Mouse (Mus musculus) intestine, embryonic 14.5 days (tissue): ENCODE measurements around the gene Aacs. TPM values are rescaled to one million over a fixed set of nuclear protein-coding genes. Genes with fewer than 3 reads are reported as not detected.

Source experiments
- ATAC-seq: fragments of 200-750 bp; cut with Nextera tagmentation; replicated peaks from 2 replicates; pipeline ENCODE4 v1.8.0; 2017; ENCODE audit warnings: low read depth, moderate number of reproducible peaks, moderate TSS enrichment, moderate library complexity; ENCODE audit not compliant: low FRiP score, low TSS enrichment
- DNase-seq: peaks from one replicate; pipeline ENCODE4 v3.0.0-alpha.2; 2018; ENCODE audit warnings: low spot score
- H3K27ac ChIP-seq: fragments of 300-500 bp; sonication (generic); 2 replicates; pipeline ENCODE4 v1.5.1; 2014; ENCODE audit warnings: low read depth, mild to moderate bottlenecking, control low read depth
- H3K27me3 ChIP-seq: fragments of 300-500 bp; sonication (generic); replicated peaks from 2 replicates; pipeline ENCODE4 v1.6.1; 2014; ENCODE audit warnings: low read length, control low read depth; ENCODE audit not compliant: control insufficient read depth, insufficient read depth
- H3K36me3 ChIP-seq: fragments of 300-500 bp; sonication (generic); 2 replicates; pipeline ENCODE4 v1.6.1; 2014; ENCODE audit warnings: low read length, control low read depth; ENCODE audit not compliant: control insufficient read depth, insufficient read depth
- H3K4me1 ChIP-seq: fragments of 300-500 bp; sonication (generic); replicated peaks from 2 replicates; pipeline ENCODE4 v1.6.1; 2014; ENCODE audit warnings: low read length, control low read depth, mixed read lengths; ENCODE audit not compliant: control insufficient read depth, insufficient read depth
- H3K4me2 ChIP-seq: fragments of 300-500 bp; sonication (generic); 2 replicates; pipeline ENCODE4 v1.6.1; 2014; ENCODE audit warnings: low read length
- H3K4me3 ChIP-seq: fragments of 300-500 bp; sonication (generic); 2 replicates; pipeline ENCODE4 v1.5.1; 2014; ENCODE audit warnings: low read depth, low read length, control low read depth, mixed read lengths
- H3K9ac ChIP-seq: fragments of 300-500 bp; sonication (generic); 2 replicates; pipeline ENCODE4 v1.6.1; 2014; ENCODE audit warnings: mild to moderate bottlenecking, low read length
- H3K9me3 ChIP-seq: fragments of 300-500 bp; sonication (generic); 2 replicates; pipeline ENCODE4 v1.6.1; 2016; ENCODE audit warnings: low read length, control low read depth; ENCODE audit not compliant: control insufficient read depth
- WGBS: fragments of 180-500 bp; shearing (Covaris S2); extraction: QIAGEN DNeasy Blood & Tissue Kit; methylation state at CpG from one replicate; pipeline ENCODE4 v1.1.7; 2014; 5-methylcytosine and 5-hydroxymethylcytosine counted together
- polyA plus RNA-seq: library from polyadenylated mRNA; unstranded; fragments of >200 nt; fragmentation: Nextera tagmentation; extraction: Ambion mirVana; gene quantifications from 2 replicates; pipeline ENCODE4 v1.2.1, GENCODE M21; 2014

The Aacs gene
- polyA plus RNA-seq, 1 experiment from 2014 or later, result 78.6 TPM

GRCm38 (mm10) chr5:125442136-125442995 is 33.2 kb upstream of the Aacs start:
- Histone ChIP-seq H3K27me3 (no peaks in the 10 kb centered on the region), H3K4me1 (peaks cover 10% of the 10 kb centered on the region), H3K36me3 (no peaks in the 10 kb centered on the region), H3K9me3 (0 out of 2 replicates have a peak, but pooled peaks cover 3% of the 10 kb centered on the region), H3K9ac (peak overlapping the region; percentile 78), H3K4me3 (peak overlapping the region; percentile 94), H3K4me2 (peak overlapping the region; percentile 78), H3K27ac (peak overlapping the region; percentile 77)
- ATAC-seq (peak; percentile 6), DNase-seq (no peak)
- WGBS, result 21% methylated on average over 27 of the region's 27 CpGs

- no peaks in the 10 kb centered on the region for H3K27me3 ChIP-seq
- 85% methylated on average over 5 of the region's 5 CpGs for WGBS
- H3K9me3 ChIP-seq, result 0 out of 2 replicates have a peak, but pooled peaks cover 3% of the 10 kb centered on the region
- H3K36me3 ChIP-seq, result no peaks in the 10 kb centered on the region
- H3K27ac ChIP-seq, result no peak overlapping the region
- no peak overlapping the region for H3K4me3 ChIP-seq
- peaks cover 10% of the 10 kb centered on the region for H3K4me1 ChIP-seq
- no peak overlapping the region for H3K4me2 ChIP-seq
- ATAC-seq, result no peak
- no peak overlapping the region for H3K9ac ChIP-seq
- DNase-seq, result no peak
Measured at GRCm38 (mm10) chr5:125443335-125443734, 32.3 kb upstream of the Aacs start.

- ATAC-seq (no peak), DNase-seq (no peak)
- Histone ChIP-seq H3K27ac (no peak overlapping the region), H3K27me3 (no peaks in the 10 kb centered on the region), H3K36me3 (no peaks in the 10 kb centered on the region), H3K4me2 (no peak overlapping the region), H3K9ac (no peak overlapping the region), H3K4me3 (no peak overlapping the region), H3K9me3 (0 out of 2 replicates have a peak, but pooled peaks cover 3% of the 10 kb centered on the region), H3K4me1 (peaks cover 10% of the 10 kb centered on the region)
- WGBS, result 82% methylated on average over 3 of the region's 3 CpGs
Measured at GRCm38 (mm10) chr5:125443915-125444314, 31.7 kb upstream of the Aacs start.

- 86% methylated on average over 4 of the region's 4 CpGs for WGBS
- DNase-seq (no peak), ATAC-seq (no peak)
- Histone ChIP-seq H3K9me3 (0 out of 2 replicates have a peak, but pooled peaks cover 3% of the 10 kb centered on the region), H3K4me2 (no peak overlapping the region), H3K36me3 (no peaks in the 10 kb centered on the region), H3K9ac (no peak overlapping the region), H3K27ac (no peak overlapping the region), H3K4me1 (peaks cover 10% of the 10 kb centered on the region), H3K27me3 (no peaks in the 10 kb centered on the region), H3K4me3 (no peak overlapping the region)
Measured at GRCm38 (mm10) chr5:125444554-125444953, 31.1 kb upstream of the Aacs start.

- Histone ChIP-seq H3K27me3 (no peaks in the 10 kb centered on the region), H3K4me1 (peaks cover 10% of the 10 kb centered on the region), H3K9ac (no peak overlapping the region), H3K4me3 (no peak overlapping the region), H3K9me3 (0 out of 2 replicates have a peak, but pooled peaks cover 3% of the 10 kb centered on the region), H3K4me2 (no peak overlapping the region), H3K27ac (no peak overlapping the region), H3K36me3 (0 out of 2 replicates have a peak, but pooled peaks cover under 1% of the 10 kb centered on the region)
- 73% methylated on average over 7 of the region's 7 CpGs for WGBS
- no peak for ATAC-seq
- no peak for DNase-seq
Measured at GRCm38 (mm10) chr5:125446344-125446743, 29.3 kb upstream of the Aacs start.

- Histone ChIP-seq H3K4me3 (no peak overlapping the region), H3K9ac (no peak overlapping the region), H3K9me3 (0 out of 2 replicates have a peak, but pooled peaks cover 3% of the 10 kb centered on the region), H3K4me2 (no peak overlapping the region), H3K27ac (no peak overlapping the region), H3K4me1 (peaks cover 2% of the 10 kb centered on the region), H3K27me3 (no peaks in the 10 kb centered on the region), H3K36me3 (peaks cover 11% of the 10 kb centered on the region; the same call in 1 of the 2 replicates)
- DNase-seq (no peak), ATAC-seq (no peak)
- WGBS, result 74% methylated on average over 3 of the region's 3 CpGs
Measured at GRCm38 (mm10) chr5:125448026-125448425, 27.6 kb upstream of the Aacs start.

GRCm38 (mm10) chr5:125448631-125449030 is 27.0 kb upstream of the Aacs start:
- H3K27me3 ChIP-seq, result no peaks in the 10 kb centered on the region

GRCm38 (mm10) chr5:125449306-125449705 is 26.3 kb upstream of the Aacs start:
- H3K9ac ChIP-seq, result no peak overlapping the region
- H3K36me3 ChIP-seq, result peaks cover 17% of the 10 kb centered on the region
- no peak overlapping the region for H3K4me2 ChIP-seq
- DNase-seq, result no peak
- no peak for ATAC-seq
- H3K27ac ChIP-seq, result no peak overlapping the region
- H3K4me1 ChIP-seq, result no peaks in the 10 kb centered on the region
- H3K4me3 ChIP-seq, result no peak overlapping the region
- WGBS, result 78% methylated on average over 5 of the region's 5 CpGs
- H3K27me3 ChIP-seq, result no peaks in the 10 kb centered on the region
- no peaks in the 10 kb centered on the region for H3K9me3 ChIP-seq

More at GRCm38 (mm10) chr5:125448631-125449030, 27.0 kb upstream of the Aacs start:
- WGBS, result 90% methylated on average over 4 of the region's 4 CpGs
- no peaks in the 10 kb centered on the region for H3K9me3 ChIP-seq
- H3K4me1 ChIP-seq, result no peaks in the 10 kb centered on the region
- no peak overlapping the region for H3K4me3 ChIP-seq
- H3K4me2 ChIP-seq, result no peak overlapping the region
- H3K27ac ChIP-seq, result no peak overlapping the region
- H3K36me3 ChIP-seq, result peaks cover 14% of the 10 kb centered on the region; the same call in 1 of the 2 replicates
- DNase-seq (no peak), ATAC-seq (no peak)
- H3K9ac ChIP-seq, result no peak overlapping the region
